Mouse (Mus musculus) heart, adult 9 months (tissue): ENCODE data around the gene Csnk1e.

Experiments used
- DNase-seq, 2 experiments: peaks; one replicate each; pipeline ENCODE4 v3.0.0; 2022; ENCODE audit warnings: low spot score in 2 of 2

Gene Csnk1e

DNA sequence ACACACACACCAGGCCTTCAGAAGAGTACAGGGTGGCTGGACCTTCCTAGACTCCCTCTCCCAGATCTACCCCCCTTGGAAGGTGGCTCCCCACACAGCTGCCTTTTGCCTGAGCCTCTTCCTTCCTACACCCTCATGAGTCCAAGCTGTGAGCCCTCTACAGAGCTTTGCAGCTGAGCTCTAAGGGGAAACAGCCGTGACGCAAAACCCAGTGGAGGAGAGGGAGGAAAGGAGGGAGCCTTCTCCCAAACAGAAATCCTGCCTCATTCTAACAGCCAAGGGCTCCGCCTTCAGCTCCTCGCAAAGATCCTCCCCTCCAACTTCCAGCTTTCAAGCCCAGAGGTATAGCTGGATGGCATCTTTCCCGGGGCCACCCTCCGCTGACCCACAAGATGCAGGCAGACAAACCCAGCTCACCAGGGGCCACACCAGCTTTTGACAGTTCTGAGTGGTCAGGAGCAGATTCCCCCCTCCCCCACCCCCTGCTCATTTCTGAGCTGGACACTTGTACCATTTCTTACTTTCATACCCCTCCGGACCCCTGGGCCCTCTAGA, 11.4 kb downstream of the Csnk1e start:
- DNase-seq, result no peak

GRCm38 (mm10) chr15:79442961-79443518, 12.3 kb downstream of the Csnk1e start:
- DNase-seq, result no peak

DNA sequence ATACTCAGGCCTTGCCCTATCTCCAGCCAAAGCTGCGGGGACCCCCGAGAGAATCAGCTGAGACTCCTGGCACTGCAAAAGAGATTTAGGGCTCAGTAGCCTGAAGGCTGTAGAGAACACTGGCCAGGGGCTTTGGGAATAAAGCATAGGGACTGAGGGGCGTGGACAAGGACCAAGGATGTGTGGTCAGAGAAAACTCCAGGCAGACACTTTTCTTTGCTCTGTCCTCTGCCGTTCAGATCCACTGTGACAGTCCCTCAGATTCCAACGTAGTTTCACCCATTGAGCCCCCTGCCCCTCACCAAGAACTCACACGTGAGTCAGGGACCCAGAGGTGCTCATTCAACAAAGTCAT, 13.1 kb downstream of the Csnk1e start:
- no peak for DNase-seq

DNA sequence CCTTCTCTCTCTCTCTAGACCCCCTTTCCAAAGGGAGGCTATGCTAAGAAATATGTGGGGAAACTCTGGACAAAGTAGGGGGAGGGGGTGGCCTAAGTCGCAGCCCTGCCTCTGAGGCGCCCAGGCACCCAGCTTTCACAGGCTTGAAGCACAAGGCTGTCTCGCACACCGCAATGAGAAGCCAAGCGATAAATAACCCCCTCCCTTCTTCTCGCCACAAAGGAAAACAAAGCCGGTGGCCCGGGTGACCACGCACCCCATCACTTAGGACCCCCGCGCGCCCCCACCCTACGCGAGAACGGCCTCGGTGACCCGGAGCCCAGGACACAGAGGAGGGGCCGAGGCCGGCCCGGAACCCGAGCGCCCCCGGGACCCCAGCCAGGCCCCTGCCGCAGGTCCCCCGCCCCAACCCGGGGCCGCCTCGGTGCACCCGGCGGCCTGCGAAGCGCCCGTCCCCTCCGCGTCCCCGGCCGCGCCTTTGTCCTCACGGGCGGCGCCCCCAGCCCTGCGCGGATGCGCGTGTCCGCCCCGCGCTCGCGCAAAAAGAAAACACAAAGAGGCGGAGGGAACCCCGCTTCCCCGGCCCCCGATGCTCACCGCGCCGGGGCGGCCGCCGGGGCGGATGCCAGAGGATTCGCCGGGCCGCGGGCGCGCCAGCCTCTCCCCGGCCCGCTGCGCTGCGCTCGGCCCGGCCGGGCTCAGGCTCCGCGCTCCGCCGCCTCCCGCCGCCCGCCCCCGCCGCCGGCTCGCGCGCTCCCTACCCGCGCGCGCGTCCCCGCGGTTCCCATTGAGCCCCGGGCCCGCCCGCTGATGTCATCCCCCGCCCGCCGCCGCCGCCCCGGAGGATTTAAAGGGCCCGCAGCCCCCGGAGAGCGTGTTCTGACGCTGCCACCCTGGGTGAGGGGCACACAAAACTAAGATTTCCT, 13.8 kb downstream of the Csnk1e start:
- DNase-seq, result peak; percentile 87

DNA sequence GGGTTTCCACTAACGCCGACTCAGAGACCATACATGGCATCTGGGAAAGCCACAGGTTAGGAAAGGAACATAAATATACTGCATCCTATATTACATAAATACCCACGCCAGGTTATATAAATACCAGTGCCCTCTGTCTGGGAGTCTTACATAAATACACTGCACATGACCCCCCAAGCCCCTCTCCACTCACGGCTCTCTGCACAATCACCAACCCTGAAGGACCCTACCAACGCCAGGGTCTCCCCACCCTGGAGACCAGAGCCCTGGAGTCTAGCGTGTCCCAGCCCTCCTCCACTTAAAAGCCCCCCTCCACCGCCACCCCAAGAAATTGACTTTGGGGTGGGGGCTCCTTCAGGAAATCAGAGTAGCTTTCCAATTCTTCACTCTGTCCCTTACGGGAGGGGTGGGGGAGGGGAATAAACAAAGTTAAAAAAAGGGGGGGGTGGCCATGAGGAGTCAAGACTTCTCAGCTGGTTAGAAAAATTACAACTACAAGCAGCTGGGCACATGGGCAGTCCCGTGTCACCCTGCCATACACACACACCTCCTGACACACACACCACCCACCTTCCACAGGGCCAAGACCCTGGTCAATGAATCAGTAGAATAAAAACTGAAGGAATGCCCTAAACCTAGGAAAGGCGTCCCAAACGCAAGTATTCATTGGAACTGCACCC, 14.6 kb downstream of the Csnk1e start:
- DNase-seq, result no peak

DNA sequence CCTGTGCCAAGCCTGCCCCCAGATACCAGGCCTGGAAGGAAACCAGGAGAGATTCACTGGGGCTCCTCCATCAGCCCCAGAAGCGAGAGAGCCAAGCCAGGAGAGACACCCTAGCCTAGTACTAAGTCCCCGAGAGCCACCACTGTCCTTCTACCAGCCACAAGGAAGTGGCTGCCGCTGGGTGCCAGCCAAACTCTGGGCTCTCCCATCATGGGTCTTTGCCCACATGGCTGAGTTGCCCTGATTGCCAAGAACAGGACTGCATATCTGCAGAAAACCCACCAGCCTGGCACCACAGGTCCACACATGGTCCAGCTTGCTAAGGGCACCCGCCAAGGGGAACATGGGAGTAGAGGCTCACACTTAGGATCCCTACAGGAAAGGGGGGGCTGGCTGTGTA, 15.1 kb downstream of the Csnk1e start:
- peak; percentile 76 to 78 for DNase-seq

DNA sequence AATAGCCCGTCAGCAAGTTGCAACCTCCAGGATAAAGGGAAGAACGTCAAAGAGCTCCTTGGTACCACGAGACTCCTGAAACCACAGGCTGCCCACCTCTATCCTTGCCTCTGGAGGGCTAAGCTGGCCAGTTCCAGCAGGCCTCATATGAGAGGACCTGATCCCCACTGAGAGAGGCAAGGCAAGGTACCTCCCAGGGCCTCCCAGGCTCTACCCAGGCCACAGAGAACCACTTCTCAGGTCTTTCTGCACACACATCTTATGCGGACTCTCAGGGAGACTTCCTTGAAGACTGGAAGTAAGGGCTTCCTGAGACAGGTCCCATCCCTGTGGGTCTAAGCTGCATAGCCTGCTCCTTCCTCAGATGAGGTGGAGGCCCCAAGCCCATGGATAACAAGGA, 16.0 kb downstream of the Csnk1e start:
- DNase-seq, result no peak

- no peak for DNase-seq
Measured at GRCm38 (mm10) chr15:79438816-79439215, 16.6 kb downstream of the Csnk1e start.

- DNase-seq, result no peak
Measured at GRCm38 (mm10) chr15:79438209-79438810, 17.1 kb downstream of the Csnk1e start.

GRCm38 (mm10) chr15:79437541-79438208, 17.7 kb downstream of the Csnk1e start:
- DNase-seq, result no peak

- peak; percentile 67 to 78 for DNase-seq
Measured at GRCm38 (mm10) chr15:79436481-79436921, 18.9 kb downstream of the Csnk1e start.

GRCm38 (mm10) chr15:79435191-79435671, 20.1 kb downstream of the Csnk1e start:
- peak in 1 of 2 experiments; percentile 49 for DNase-seq

DNA sequence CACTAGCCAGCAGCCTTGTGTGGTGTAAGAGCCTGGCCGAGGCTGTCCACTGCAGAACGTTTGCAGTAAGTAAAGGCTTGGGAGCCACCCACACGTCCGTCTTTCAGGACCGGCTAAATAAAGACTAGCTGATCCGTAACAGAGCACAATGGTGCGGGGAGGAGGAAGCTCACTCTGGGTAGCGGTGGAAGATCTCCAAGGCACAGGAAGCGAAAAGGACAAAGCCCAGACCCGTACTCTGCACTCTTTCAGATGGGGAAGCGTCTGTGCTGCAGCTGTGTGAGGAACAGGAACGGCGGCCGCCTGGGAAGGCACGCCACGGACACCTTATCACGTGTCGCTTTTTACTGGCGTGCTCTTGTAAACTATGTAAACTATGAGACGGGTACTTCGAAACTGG, 22.5 kb downstream of the Csnk1e start:
- DNase-seq, result peak; percentile 58 to 68

GRCm38 (mm10) chr15:79432328-79432727, 23.0 kb downstream of the Csnk1e start:
- DNase-seq, result no peak

GRCm38 (mm10) chr15:79431925-79432324, 23.4 kb downstream of the Csnk1e start:
- peak in 1 of 2 experiments; percentile 58 for DNase-seq

- DNase-seq, result no peak
Measured at GRCm38 (mm10) chr15:79430461-79431000, 24.8 kb downstream of the Csnk1e start.

GRCm38 (mm10) chr15:79429994-79430393, 25.4 kb downstream of the Csnk1e start:
- DNase-seq, result no peak

DNA sequence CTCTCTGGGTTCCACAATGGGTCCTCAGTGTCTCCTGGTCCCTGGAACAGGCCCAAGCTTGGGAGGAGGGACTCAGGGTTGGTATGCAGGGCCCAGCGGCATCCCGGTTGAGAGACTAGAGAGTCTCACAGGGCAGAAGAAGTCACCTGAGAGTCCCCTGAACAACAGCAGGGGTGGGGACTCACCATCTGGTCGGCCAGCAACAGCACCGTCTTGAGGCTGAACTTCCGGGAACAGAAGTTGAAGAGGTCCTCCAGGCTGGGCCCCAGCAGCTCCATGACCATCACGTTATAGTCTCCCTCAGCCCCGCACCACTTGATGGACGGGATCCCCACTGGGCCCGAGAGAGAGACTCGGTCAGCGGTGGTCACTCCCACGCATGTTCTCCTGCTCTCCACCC, 25.8 kb downstream of the Csnk1e start:
- DNase-seq, result no peak

GRCm38 (mm10) chr15:79428616-79429015, 26.8 kb downstream of the Csnk1e start:
- no peak for DNase-seq

DNA sequence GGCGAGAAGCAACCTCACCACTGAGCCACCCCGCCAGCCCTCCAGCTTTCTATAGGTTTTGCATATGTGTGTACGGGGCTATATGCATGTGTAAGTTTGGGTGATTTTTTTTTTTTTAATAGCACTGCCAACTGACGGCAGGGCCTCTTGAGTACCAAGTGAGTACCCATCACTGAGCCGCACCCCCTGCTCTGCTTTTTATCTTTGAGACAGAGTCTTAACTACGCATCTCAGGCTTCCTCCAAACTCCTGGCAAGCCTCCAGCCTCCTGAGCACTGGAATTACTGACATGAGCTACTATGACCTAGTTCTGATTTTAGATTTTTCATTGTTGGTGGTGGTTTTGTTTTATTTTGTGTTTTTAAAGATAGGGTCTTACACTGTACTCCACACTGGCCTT, 27.9 kb downstream of the Csnk1e start:
- DNase-seq, result no peak

DNA sequence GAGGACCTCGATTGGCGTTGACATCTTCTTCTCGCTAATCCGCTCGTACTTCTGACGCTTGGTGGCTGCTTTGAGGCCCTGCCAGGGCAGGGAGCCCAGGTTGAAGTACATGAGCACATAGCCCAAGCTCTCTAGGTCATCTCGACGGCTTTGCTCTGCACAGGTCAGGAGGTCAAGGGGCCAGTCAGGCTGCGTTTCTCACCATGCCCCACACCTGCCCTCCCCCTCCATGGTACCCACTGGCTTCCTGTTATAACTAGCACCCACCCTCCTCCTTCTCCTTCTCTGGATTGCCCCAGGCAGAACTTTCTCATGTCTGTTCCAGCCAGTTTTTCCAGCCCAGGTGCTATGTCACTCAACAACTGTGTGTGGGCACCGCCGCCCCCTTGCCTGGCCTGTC, 29.9 kb downstream of the Csnk1e start:
- no peak for DNase-seq
